Mouse (Mus musculus) kidney, adult 18-20 months (tissue): ENCODE measurements around the gene Nf1.
A peak's percentile ranks its signal among the peaks of the same experiment; 100 is the strongest.

Experiments
- DNase-seq: peaks from one replicate; pipeline ENCODE4 v3.0.0; 2021

Nf1 gene

DNA sequence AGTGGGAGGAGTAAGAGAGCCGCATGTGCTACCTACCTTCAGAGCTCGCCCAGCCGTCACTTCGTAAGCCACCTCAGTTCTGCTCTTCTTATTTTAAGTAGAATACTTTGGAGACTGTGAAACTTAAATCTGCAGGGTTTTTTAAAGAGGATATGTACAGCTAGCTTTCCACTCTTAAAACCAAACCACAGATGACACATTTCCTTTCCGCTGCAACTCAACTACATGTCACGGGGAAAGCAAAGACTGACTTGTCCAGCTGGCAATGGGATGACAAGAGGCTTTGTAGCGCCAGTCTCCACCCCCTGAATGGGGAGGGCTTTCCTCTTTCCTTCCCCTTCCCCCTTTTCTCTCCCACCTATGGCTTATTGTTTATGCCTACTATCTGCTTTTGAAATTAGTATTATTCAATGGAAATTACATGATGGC lies 190.9 kb downstream of the Nf1 start, which contains the start of the genes Evi2 and Evi2a:
TSS of gene Evi2 (minus strand) at position 257 of the 429 bp plus-strand sequence.
TSS of gene Evi2a (minus strand) at position 277 of the 429 bp plus-strand sequence.
- no peak for DNase-seq

DNA sequence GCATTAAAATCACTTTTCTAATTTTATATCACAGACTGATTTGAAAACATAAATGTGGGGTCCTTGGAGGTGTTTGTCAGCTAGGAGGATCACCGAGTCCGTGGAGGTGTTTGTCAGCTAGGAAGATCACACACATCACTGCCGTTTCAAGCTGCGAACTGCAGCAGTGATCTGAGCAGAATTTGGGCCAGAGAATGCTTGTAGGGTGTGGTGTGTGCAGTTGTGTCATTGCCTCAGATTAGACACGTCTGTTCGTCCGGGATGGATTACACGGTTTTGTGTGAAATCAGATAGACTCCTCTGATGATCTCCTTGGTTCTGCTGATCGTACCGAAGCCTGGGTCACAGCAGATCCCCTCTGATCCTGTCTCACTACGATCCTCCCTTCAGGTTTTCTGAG lies 191.3 kb downstream of the Nf1 start:
- no peak for DNase-seq

DNA sequence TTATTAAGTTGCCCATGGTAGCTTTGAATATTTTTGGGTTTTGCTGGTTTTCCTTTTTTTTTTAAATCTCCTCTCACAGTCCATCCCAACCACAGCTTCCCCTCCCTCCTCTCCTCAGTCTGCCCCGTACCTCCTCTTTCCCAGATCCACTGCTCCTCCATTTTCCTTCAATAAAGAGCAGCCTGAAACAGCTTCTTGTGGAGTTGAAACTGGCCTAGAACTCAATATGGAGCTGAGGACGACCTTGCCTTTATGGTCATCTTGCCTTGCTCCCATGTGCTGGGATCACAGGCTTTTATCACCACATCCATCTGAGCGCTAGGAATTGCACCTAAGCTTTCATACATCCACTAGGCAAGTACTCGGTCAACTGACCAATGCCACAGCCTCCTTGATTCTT lies 192.0 kb downstream of the Nf1 start:
- DNase-seq: no peak

DNA sequence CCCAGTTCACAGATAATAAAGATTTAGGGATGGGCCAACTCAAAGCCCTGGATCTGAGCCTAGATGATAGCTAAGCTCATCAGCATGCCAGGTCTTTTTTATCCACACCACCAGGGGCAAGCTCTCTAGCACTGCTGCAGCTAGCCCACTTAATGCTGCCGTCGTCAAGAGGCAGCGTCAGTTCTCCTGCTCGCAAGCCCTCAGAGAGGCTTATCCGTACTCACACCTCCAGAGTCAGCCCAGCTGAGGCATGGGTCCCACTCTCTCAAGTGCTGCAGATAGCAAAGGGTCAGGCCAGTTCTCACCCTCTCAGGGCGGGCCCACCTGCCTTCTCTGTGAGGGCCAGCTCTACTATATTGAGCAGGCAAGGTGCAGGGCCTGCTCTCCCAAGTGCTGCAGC lies 193.8 kb downstream of the Nf1 start:
- DNase-seq: no peak

DNA sequence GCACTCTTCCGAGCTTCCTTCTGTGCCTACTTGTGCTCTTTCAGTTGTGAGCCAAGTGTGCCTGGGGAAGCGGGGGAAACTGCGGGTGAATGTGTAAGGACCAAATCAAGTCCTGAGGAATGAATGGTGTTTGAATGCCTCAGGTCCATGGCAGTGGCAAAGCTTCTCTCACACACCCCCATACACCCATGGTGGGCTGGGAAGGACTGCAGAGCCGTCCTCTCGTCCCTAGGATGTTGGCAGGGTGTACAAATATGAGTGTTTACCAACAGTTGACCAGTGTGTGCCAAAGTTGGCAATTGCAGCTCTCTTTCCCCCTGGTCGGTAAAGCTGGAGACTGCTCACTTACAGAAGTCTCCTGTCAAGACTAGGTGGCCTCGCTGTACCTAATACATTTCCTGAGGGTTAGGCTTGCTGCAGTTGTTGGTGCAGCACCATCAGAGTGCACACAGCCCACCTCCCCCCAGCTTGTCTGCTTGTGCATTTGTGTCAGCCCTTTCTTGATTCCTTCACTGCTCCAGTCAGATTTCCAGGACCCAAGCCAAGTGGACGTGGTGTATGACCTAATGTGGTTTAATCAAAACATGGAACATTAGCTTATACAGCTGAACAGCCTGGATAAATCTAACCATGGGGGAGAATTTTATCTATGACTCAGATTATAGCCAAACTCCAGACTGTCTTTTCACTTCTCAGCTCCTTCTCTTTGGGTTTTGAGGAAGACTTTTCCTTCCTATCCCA lies 194.6 kb downstream of the Nf1 start:
- DNase-seq: no peak

DNA sequence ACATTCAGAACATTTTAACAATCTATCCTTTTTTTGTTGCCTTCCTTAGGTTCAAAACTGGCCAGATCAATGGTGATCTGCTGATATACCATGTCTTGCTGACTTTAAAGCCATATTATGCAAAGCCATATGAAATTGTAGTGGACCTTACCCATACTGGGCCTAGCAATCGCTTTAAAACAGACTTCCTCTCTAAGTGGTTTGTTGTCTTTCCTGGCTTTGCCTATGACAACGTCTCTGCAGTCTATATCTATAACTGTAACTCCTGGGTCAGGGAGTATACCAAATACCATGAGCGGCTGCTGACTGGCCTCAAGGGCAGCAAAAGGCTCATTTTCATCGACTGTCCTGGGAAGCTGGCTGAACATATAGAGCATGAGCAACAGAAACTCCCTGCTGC lies 196.1 kb downstream of the Nf1 start:
- no peak for DNase-seq

DNA sequence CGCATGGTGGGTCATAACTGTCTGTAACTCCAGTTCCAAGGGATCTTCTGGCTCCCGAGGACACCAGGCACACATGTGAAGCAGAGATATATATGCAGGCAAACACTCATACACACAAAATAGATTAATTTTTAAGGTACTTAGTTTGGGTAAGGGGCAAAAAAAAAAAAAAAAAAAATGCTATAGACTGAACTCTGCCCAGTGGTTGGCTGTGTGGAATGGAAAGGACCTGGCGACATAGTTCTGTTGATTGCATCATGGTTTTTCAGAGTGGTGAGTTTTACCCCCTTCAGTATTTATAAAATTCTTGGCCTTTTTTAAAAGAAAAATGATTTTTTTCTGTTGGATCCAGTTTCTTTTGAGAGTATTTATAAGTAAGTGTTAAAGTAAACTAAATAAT lies 196.8 kb downstream of the Nf1 start:
- DNase-seq: no peak

DNA sequence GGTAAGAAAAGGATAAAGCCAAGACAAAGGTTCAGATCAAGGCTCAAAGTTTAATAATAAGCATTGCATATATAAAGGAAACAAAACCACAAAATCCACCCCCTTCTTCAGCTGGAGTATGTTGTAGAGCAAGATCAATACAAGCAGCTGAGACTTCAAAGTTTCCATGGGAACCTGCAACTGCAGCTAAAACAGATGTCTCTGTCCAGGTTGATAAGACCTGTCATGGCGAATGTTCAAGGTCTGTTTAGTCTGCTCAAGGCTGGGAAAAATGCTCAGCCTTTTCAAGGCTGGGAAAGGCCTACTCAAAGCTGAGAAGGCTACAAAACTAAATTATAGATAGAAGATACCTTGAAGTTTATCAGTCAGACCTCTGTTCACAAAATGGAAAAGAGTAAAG lies 213.1 kb downstream of the Nf1 start:
- no peak for DNase-seq

DNA sequence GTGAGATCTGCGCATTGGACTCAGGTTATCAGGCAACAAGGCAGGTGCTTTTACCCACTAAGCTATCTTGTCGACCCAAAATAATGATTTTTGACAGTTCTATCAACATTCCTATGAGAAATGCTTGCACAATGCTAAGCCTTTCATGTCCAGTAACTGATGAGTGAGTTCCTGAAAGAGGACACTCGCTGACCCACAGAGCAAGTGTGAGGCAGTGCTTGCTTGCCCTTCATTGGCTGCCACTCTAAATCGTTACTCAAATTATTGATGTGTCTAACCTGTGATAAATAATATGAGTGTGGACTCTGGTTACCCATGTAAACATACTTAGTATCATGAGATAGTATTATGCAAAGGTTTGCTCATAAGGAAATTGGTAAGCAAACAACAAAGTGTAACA lies 221.0 kb downstream of the Nf1 start:
- no peak for DNase-seq

DNA sequence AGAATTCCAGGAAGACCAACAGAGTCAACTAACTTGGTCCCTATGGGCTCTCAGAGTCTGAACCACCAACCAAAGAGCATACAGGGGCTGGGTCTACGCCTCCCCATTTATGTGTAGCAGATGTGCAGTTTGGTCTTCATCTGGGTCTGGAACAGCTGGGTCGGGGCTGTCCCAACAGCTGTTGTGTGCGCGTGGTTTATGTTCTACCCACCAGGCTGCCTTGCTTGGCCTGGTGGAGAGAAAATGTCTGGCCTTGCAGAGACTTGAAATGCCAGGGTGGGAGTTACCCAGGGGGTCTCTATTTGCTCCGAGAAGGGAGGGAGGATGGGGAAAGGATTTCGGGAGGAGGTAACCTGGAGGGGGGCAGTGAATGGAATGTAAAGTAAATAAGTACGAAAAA lies 224.0 kb downstream of the Nf1 start:
- no peak for DNase-seq

DNA sequence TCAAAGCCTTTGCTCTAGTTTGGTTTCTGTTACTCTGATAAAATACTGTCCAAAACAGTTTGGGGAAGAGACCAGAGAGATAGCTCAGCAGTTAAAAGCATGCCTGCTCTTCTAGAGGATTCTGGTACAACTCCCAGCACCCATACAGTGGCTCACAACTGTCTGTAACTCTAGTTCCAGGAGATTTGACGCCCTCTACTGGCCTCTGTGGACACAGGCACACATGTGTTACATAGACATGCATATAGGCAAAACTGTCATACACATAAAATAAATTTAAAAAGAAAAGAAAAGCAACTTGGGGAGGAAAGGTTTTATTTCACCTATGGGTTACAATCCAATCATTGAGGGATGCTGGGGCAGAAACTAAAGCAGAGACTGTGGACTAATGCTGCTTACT lies 227.5 kb downstream of the Nf1 start:
- no peak for DNase-seq

DNA sequence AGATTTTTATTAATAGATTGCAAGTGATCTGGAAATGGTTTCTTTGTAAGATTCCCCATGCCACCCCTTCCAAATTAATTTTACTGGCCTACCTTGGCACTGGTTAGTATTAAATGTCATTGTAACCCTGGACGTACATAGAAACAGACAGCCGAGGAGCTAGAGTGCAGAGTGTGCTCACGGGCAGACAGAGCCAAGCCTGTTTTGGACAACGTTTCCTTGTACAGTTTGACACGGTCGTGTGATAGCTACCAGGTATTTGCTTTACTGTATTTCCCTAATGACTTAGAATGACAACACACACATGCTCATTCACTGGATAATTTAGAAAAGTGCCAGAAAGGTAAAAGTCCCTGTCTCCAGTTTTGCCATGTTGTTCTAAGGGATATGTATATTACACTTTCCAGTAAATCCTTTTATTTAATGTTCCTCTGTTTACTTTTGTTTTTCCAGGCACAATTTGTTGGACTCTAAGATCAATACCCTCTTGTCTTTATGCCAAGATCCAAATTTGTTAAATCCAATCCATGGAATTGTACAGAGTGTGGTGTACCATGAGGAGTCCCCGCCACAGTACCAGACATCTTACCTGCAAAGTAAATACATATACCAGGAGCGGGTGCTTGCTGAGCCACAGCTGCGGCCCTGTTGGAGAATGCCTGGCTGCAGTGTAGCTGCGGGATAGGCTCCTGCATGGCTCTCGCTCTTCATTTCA lies 228.9 kb downstream of the Nf1 start:
- DNase-seq: no peak

DNA sequence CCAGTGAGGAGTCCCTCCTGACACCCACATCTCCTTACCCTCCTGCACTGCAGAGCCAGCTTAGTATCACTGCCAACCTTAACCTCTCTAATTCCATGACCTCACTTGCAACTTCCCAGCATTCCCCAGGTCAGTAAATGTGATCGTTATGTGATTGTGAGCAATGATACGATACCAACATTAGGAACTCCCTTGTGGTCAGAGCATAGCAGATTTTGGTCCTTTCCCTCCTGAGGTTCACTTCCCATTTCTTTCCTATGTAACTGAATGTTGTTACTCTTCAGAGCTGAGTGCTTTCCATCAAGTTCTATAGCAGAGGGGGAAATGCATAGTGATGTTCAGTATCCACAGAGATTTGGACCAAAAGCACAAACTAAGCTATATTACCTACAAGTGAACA lies 230.8 kb downstream of the Nf1 start:
- no peak for DNase-seq

DNA sequence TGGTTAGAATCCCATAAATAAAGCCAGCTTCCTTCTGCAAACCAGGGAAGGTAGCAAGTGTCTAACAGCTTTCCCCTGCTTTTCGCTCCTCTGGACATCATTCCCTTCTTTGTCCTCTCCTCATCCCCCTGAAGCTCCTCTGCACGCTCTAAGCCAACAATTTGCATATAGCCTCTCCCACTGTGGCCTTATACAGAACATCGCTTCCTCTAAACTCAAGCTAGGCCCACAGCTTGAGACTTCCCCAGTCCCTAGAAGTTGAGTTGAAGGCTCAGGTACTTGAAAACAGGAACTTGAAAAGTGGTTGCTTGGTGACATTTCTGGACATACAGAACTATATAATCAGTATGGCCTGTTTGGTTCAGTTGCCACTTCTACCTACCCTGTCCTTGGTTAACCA lies 234.3 kb downstream of the Nf1 start:
- no peak for DNase-seq

DNA sequence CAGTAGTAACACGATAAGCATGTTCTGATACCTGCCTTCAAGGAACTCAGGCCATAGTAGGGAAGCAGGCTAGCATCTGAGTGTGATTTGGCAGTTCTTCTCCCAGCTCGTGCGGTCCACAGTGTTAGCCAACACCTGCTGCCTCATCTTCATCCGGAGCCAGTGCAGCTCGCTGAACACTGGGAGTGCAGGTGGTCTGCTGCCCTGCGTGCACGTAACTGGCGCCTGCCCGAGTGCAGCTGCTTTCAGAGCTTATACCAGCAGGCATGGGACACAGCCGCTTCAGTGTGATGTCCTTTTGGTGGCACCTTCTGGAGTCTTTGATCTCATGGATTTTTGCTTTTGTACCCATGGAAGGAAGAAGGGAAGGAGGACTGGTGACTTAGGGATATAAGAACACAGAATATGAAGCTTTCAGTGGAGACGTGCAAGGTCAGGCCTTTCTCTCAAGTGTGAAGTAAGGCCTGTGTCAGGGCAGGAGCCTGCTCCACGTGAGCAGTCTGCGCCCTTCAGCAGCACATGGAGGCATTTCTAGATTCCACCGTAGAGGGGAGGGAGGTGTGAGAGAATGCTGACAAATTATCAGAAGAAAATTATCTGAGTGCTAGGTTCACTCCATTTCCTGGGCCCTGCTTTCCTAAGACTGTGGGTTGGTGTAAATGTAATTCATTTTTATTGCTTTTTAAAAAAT lies 236.0 kb downstream of the Nf1 start:
- DNase-seq: no peak

DNA sequence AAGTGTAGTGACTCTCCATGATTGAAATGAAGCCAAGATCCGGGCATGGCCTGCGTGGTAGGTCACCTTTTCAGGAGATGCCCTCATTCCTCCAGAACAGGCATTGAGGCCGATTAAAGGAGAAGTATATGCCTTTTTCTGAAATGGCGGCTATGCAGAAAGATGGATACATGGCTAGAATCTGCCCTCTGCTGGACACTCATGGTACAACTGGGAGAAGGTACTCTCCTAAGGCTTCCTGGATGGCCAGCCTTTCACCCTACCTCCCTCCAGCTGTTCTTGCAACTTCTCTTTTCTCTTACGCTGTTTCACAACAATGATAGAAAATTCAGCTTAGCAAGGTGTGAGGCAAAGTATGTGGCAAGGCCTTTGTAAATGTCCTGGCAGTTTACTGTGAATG lies 238.2 kb downstream of the Nf1 start:
- peak; percentile 81 for DNase-seq

DNA sequence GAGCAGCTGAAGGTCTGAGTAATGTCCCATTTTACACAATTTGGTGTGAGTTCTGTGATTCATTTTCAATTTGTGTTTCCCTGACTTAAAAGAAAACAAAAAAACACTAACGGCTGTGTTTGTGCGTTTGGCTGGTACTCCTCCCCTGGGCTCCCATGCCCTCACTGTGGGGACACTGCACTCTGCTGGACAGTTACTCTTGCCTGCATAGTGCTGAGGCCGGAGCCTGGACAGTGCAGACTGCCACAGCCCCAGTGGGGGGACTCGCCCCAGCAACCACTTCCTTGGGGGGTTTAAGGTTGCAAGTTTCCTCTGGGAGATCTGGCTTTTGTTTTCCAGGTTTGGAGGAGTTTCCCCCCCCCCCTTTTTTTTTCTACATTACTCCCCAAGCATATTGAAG lies 241.2 kb downstream of the Nf1 start:
- DNase-seq: no peak

DNA sequence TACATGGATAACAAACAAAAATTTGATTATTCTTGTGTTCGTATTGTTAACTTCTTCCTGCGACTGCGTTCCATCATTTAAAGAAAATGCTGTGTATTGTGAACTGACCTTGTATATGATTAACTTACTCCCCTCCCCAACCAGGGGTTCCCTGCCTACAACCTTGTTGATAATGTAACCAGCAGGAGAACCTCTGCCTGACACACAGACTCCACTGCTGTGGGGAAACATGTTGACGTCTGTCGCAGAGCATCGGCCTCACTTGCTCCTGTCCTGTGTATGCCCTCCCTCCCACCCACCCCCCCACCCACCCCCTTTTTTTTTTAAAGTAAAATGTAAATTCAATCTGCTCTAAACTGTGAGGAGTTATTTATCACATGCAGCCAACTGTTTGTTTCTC lies 241.8 kb downstream of the Nf1 start:
- DNase-seq: no peak

DNA sequence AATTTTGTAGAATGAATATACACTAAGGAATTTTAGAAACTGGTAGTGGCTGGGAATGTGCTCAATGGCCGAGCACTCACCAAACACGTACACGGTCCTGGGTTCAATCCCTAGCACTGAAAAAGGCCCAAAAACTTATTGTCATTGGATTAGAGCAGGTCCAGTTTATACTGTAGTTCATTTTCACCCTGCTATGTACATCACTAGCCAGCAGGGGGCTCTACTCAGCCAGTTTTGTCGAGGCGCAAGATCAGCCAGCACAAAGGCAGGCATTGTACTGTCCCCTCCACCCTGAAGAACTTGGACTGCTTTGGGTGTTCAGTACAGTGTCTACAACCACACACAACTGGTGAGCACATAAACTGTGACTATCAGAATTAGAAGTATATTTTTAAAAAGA lies 244.7 kb downstream of the Nf1 start:
- peak; percentile 61 for DNase-seq

DNA sequence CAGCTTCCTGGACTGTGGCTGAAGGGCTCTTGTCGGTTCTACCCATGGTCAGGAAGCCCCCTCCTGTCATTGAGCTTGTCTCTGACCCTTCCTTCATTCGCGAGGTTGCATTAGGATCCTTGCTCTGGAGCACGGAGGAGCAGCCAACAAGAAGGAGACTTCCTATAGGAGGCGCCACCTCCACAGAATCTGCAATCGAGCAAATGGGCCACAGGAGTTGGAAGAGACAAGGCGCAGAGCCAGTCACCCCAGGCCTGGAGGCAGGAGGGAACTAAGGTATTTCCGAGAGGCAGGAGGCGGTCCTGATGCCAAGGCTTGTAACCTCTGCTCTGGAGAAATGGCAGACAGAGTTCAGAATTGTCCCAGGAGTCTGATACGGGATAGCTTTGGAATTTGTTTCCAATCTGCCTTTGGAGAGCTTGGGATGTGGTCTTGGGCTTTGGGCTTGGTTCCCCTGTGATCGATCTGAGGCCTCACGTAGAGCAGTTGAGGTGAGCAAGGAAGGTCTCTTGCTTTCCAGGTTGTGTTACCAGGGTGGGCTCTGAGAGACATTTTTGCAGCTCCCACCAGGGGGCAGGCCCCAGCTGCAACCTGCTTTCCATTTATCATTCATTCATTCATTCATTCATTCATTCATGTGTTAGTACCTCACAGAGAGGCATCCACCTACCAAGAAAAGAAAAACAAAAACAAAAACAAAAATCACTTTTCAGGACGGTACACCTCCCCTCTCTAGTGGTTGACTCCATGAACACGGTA lies 250.0 kb downstream of the Nf1 start:
- DNase-seq: no peak

DNA sequence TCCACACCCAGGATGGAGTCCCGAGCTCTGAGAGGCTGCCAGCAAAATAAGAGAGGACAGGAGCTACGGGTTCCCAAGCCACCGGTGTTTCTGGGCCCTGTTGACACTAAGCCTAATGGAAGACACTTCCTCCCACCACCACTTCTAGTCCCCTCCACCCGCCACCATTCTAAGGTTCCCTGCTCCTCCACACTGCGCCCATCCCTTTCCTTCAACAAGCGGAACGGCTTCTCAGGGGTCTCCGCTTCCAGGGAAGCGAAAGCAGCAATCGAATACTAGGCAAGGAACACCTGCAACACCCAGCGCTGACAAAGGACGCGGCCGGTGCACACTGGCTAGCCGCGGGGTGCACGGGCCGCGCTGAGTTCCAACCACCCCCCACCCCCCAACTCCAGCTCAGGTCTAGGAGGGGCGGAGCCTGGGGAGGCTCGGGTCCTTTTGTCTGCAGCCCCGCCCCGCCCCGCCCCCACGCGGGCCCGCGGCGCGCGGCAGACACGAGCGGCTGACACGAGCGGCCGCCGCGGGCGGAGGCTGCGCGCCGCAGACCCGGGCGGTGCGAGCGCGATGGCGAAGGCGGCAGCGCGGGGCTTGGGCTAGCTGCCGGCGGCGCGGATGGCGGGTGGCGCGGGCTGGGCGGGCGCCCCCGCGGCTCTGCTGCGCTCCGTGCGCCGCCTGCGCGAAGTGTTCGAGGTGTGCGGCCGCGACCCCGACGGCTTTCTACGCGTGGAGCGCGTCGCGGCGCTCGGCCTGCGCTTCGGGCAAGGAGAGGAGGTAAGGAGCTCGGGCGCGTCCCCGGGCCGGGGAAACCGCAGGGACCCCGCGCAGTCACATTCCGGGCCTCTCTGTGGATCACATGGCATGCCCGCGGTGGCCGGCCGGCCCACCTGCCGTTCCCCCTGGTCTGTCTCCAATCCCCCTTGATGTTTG lies 251.4 kb downstream of the Nf1 start, which contains the start of gene Rab11fip4:
TSS of gene Rab11fip4 (plus strand) at position 549 of the 927 bp plus-strand sequence.
- peak; percentile 16 for DNase-seq

DNA sequence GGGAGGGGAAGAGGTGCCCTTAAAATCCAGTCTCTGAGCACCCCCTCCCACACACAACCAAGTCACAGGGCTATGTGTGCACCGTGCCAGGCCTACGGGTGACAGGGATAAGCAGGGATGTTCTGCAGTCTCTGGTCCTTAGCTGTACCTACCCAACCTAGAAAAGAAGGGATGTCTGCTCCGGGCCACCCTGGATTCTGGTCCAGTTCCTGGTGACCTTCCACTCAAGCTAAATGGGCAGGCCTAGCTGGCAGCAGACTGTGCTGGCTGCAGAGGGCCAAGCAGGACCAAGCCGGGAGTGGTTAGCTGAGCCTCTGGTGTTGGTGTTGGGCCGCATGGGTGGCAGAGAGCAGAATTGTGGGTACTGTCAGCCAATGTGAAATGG lies 252.1 kb downstream of the Nf1 start:
- DNase-seq: no peak
